Mouse (Mus musculus) cerebellum, adult 11 months (tissue): ENCODE results near the gene Ccdc194.

Experiments used
- DNase-seq: peaks from one replicate; pipeline ENCODE4 v3.0.0; 2022

The Ccdc194 gene

GRCm38 (mm10) chr8:71552770-71553169, 27.3 kb upstream of the Ccdc194 start:
- no peak for DNase-seq

GRCm38 (mm10) chr8:71550754-71551153, 25.2 kb upstream of the Ccdc194 start:
- no peak for DNase-seq

- no peak for DNase-seq
Observed at GRCm38 (mm10) chr8:71547590-71547989, 22.1 kb upstream of the Ccdc194 start.

- no peak for DNase-seq
Observed at GRCm38 (mm10) chr8:71545053-71545452, 19.5 kb upstream of the Ccdc194 start.

- no peak for DNase-seq
Observed at GRCm38 (mm10) chr8:71543755-71544154, 18.2 kb upstream of the Ccdc194 start.

- DNase-seq = peak; percentile 97
Observed at GRCm38 (mm10) chr8:71542632-71543343, 17.3 kb upstream of the Ccdc194 start, which contains the start of gene Mvb12a. Mvb12a (plus strand) TSS chr8:71542922.

GRCm38 (mm10) chr8:71537028-71537867, 11.7 kb upstream of the Ccdc194 start, which contains the start of gene Bst2:
Bst2 (minus strand) TSS chr8:71537456.
- no peak for DNase-seq

GRCm38 (mm10) chr8:71535663-71536062, 10.2 kb upstream of the Ccdc194 start:
- no peak for DNase-seq

GRCm38 (mm10) chr8:71534263-71534810, 8.8 kb upstream of the Ccdc194 start:
- no peak for DNase-seq

GRCm38 (mm10) chr8:71530735-71531467, 5.4 kb upstream of the Ccdc194 start:
- peak; percentile 53 for DNase-seq

GRCm38 (mm10) chr8:71528362-71529073, 3.0 kb upstream of the Ccdc194 start:
- DNase-seq = no peak

- no peak for DNase-seq
Observed at GRCm38 (mm10) chr8:71527162-71527870, 1.8 kb upstream of the Ccdc194 start.

- DNase-seq = no peak
Observed at GRCm38 (mm10) chr8:71526272-71526671, 761 bp upstream of the Ccdc194 start.

- DNase-seq = peak; percentile 88
Observed at GRCm38 (mm10) chr8:71521634-71522033, 3.9 kb downstream of the Ccdc194 start.

- peak; percentile 30 for DNase-seq
Observed at GRCm38 (mm10) chr8:71519037-71519825, 6.3 kb downstream of the Ccdc194 start.

GRCm38 (mm10) chr8:71516786-71517185, 8.7 kb downstream of the Ccdc194 start:
- DNase-seq = no peak

GRCm38 (mm10) chr8:71515043-71515442, 10.5 kb downstream of the Ccdc194 start:
- DNase-seq = no peak

GRCm38 (mm10) chr8:71513018-71513754, 12.3 kb downstream of the Ccdc194 start:
- no peak for DNase-seq

GRCm38 (mm10) chr8:71511644-71512043, 13.9 kb downstream of the Ccdc194 start, which contains the start of gene Plvap:
Plvap (minus strand) TSS chr8:71511752.
- DNase-seq = no peak

- DNase-seq = no peak
Observed at GRCm38 (mm10) chr8:71509316-71509715, 16.2 kb downstream of the Ccdc194 start.
